In genomic region chr4:151186447-151186846, GRCm38 (mm10) we compare ENCODE assay signal across 9 mouse cellular contexts.
DNase-seq lines count a peak whose midpoint lies in the region; ATAC-seq and TF ChIP-seq lines count a peak whose summit lies in the region.
"Had no signal": no experiment of that assay in that cellular context is flagged by ENCODE, and none has a peak within 500 bp of the region (broad histone marks: within the 10 kb centered on the region; RNA-seq: fewer than 3 reads in every experiment).

No protein-coding gene starts in this region.

- ATAC-seq in intestine, embryonic 15.5 days = peak; percentile 63
- no peak for ATAC-seq in intestine, embryonic 16.5 days
- peak; percentile 66 for ATAC-seq in hindbrain, postnatal 0 days
- ATAC-seq in stomach, embryonic 15.5 days (ENCODE audit: insufficient read depth, low FRiP score, low read depth) = peak; percentile 53

- H3K4me2 ChIP-seq in intestine, embryonic 15.5 days (replicated peaks) = no peak overlapping the region
- no peak overlapping the region for H3K4me2 ChIP-seq in intestine, embryonic 16.5 days (ENCODE audit: low read depth, low read length)
- H3K4me2 ChIP-seq in hindbrain, postnatal 0 days (ENCODE audit: low read depth, low read length) = no peak overlapping the region
- H3K4me2 ChIP-seq in stomach, embryonic 15.5 days = no peak overlapping the region

- no peak overlapping the region for H3K9ac ChIP-seq in intestine, embryonic 15.5 days
- no peak overlapping the region for H3K9ac ChIP-seq in intestine, embryonic 16.5 days (ENCODE audit: low read depth, low read length)
- H3K9ac ChIP-seq in hindbrain, postnatal 0 days (replicated peaks; ENCODE audit: low read length) = no peak overlapping the region
- H3K9ac ChIP-seq in stomach, embryonic 15.5 days = no peak overlapping the region

- peak; percentile 80 for DNase-seq in embryo, embryonic 9.5 days (ENCODE audit: extremely low spot score)
- peak; percentile 67 for DNase-seq in hindbrain, postnatal 0 days (ENCODE audit: low spot score)
- DNase-seq in lung, postnatal 14 days = peak; percentile 79
- no peak for DNase-seq in frontal cortex, postnatal 36 days (ENCODE audit: low spot score in 2 of 2)
- no peak for DNase-seq in frontal cortex, postnatal 25 days (ENCODE audit: low spot score in 2 of 2)

- H3K4me3 ChIP-seq in intestine, embryonic 15.5 days (replicated peaks) = no peak overlapping the region
- H3K4me3 ChIP-seq in intestine, embryonic 16.5 days (ENCODE audit: low read length) = no peak overlapping the region
- no peak overlapping the region for H3K4me3 ChIP-seq in hindbrain, postnatal 0 days (ENCODE audit: low read length)
- H3K4me3 ChIP-seq in stomach, embryonic 15.5 days (replicated peaks) = no peak overlapping the region

- no peak for TF ChIP-seq CTCF in hindbrain, postnatal 0 days (IDR thresholded peaks at IDR 0.05; ENCODE audit: low read depth)

- peaks cover 3% of the 10 kb centered on the region; the same call in 1 of the 2 replicates for H3K27me3 ChIP-seq in intestine, embryonic 15.5 days (replicated peaks)
- no peaks in the 10 kb centered on the region for H3K27me3 ChIP-seq in intestine, embryonic 16.5 days (replicated peaks; ENCODE audit: control insufficient read depth, insufficient read depth, low read length)
- no peaks in the 10 kb centered on the region for H3K27me3 ChIP-seq in hindbrain, postnatal 0 days (ENCODE audit: insufficient read depth, low read length)
- H3K27me3 ChIP-seq in stomach, embryonic 15.5 days (replicated peaks) = 0 out of 2 replicates have a peak, but pooled peaks cover 3% of the 10 kb centered on the region

- 10% methylated on average over 8 of the region's 8 CpGs for WGBS in intestine, embryonic 15.5 days
- 5% methylated on average over 8 of the region's 8 CpGs for WGBS in intestine, embryonic 16.5 days
- 8% methylated on average over 8 of the region's 8 CpGs for WGBS in hindbrain, postnatal 0 days
- 9% methylated on average over 8 of the region's 8 CpGs for WGBS in stomach, embryonic 15.5 days

- H3K36me3 ChIP-seq in intestine, embryonic 15.5 days = no peaks in the 10 kb centered on the region
- H3K36me3 ChIP-seq in intestine, embryonic 16.5 days (ENCODE audit: control insufficient read depth, insufficient read depth, low read length) = no peaks in the 10 kb centered on the region
- H3K36me3 ChIP-seq in hindbrain, postnatal 0 days (ENCODE audit: insufficient read depth, low read length) = no peaks in the 10 kb centered on the region
- H3K36me3 ChIP-seq in stomach, embryonic 15.5 days = no peaks in the 10 kb centered on the region
- H3K36me3 ChIP-seq: G1E had no signal

- peaks cover 2% of the 10 kb centered on the region; the same call in 1 of the 2 replicates for H3K4me1 ChIP-seq in intestine, embryonic 15.5 days (replicated peaks)
- H3K4me1 ChIP-seq in intestine, embryonic 16.5 days (ENCODE audit: control insufficient read depth, insufficient read depth, low read length) = no peaks in the 10 kb centered on the region
- no peaks in the 10 kb centered on the region for H3K4me1 ChIP-seq in hindbrain, postnatal 0 days (ENCODE audit: insufficient read depth, low read length)
- no peaks in the 10 kb centered on the region for H3K4me1 ChIP-seq in stomach, embryonic 15.5 days

- no peaks in the 10 kb centered on the region for H3K9me3 ChIP-seq in intestine, embryonic 15.5 days
- H3K9me3 ChIP-seq in intestine, embryonic 16.5 days (ENCODE audit: control insufficient read depth, low read length) = no peaks in the 10 kb centered on the region
- no peaks in the 10 kb centered on the region for H3K9me3 ChIP-seq in hindbrain, postnatal 0 days (ENCODE audit: low read length)
- H3K9me3 ChIP-seq in stomach, embryonic 15.5 days = no peaks in the 10 kb centered on the region

- no peak overlapping the region for H3K27ac ChIP-seq in intestine, embryonic 15.5 days
- no peak overlapping the region for H3K27ac ChIP-seq in intestine, embryonic 16.5 days (ENCODE audit: low read length)
- H3K27ac ChIP-seq in hindbrain, postnatal 0 days = peak overlapping the region; percentile 41; the same call in 1 of the 2 replicates
- H3K27ac ChIP-seq in stomach, embryonic 15.5 days = no peak overlapping the region

Comparison
In these comparisons a context has a peak if more than half of its experiments do, and no peak if none do; other contexts are left out.
1. DNase-seq: peak in embryo, embryonic 9.5 days (single experiment), hindbrain, postnatal 0 days (single experiment) and lung, postnatal 14 days (single experiment); none in frontal cortex, postnatal 36 days (0 of 2) and frontal cortex, postnatal 25 days (0 of 2).